Mouse (Mus musculus): ENCODE data around the gene Zc3h12a.

DNA sequence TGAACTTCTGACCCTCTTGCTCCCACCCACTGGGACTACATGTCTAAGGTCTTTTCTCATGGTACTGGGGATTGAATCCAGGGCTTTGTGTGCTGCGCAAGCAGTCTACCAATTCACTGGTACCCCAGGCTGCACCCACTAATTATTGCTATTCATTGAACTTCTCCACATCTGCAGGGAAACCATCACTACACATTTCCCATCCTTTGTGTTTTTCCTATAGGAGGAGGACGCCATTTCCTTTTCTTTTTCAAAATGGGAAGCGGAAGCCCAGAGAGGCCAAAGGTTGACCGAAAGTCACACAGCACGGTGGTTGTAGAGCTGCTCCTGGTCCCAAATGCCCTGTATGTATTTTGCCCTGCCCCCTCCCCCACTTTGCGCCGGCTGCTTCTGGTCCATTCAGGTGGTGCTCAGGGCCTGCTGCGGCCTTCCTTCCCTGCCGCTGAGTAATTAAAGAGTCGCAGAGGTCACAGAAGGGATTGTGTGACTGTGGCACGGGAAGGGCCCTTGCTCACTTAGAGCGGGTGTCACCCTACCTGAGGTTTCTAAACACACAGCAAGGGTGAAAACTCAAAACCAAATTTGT is 8.8 kb upstream of the Zc3h12a start:
- TF ChIP-seq POLR2A (IDR thresholded peaks at IDR 0.05; ENCODE audit: borderline replicate concordance, insufficient read depth, low read length) (no peak), CTCF (IDR thresholded peaks at IDR 0.05; ENCODE audit: borderline replicate concordance, insufficient read depth, low read depth, low read length) (no peak)
